In genomic region chr1:152090018-152090553, GRCm38 (mm10) we compare ENCODE assay signal across 8 mouse cellular contexts. TPM values are rescaled to one million over a fixed set of nuclear protein-coding genes. Genes with fewer than 3 reads are reported as not detected.
DNase-seq lines count a peak whose midpoint lies in the region; ATAC-seq and TF ChIP-seq lines count a peak whose summit lies in the region.

Gene 1700025G04Rik (minus strand): TSS chr1:152090125.

- intact Hi-C loops in gastrocnemius, adult 2 months (cut with DNase I) = loop anchor here (5.0 kb wide), 2 partner anchors 77 to 132 kb away; no protein-coding TSS in a partner anchor

- H3K27me3 ChIP-seq in hindbrain, embryonic 16.5 days (replicated peaks; ENCODE audit: control insufficient read depth, insufficient read depth, low read length) = no peaks in the 10 kb centered on the region

- no peaks in the 10 kb centered on the region for H3K9me3 ChIP-seq in hindbrain, embryonic 16.5 days (ENCODE audit: control insufficient read depth, low read length)

- H3K4me2 ChIP-seq in hindbrain, embryonic 16.5 days (ENCODE audit: low read length) = peak within 1 kb of the TSS; percentile 70

- H3K4me1 ChIP-seq in hindbrain, embryonic 16.5 days (ENCODE audit: control insufficient read depth, insufficient read depth, low read depth, low read length) = peaks cover 40% of the 10 kb centered on the region

- DNase-seq in WW6 (ENCODE audit: low read depth, low spot score) = peak; percentile 34
- DNase-seq in cerebellum, postnatal 25 days = peak; percentile 91 to 93
- DNase-seq in gastrocnemius, adult 2 months = peak; percentile 95
- peak; percentile 58 to 81 for DNase-seq in left cerebral cortex, adult 8-10 months (ENCODE audit: low spot score in 2 of 2)
- peak; percentile 88 for DNase-seq in right cerebral cortex, adult 18-20 months
- peak; percentile 76 to 80 for DNase-seq in urinary bladder, adult 18-20 months (ENCODE audit: low spot score in 2 of 2)

- H3K36me3 ChIP-seq in hindbrain, embryonic 16.5 days (ENCODE audit: control insufficient read depth, insufficient read depth, low read length) = no peaks in the 10 kb centered on the region
- no peaks in the 10 kb centered on the region for H3K36me3 ChIP-seq in macrophage (ENCODE audit: inconsistent target)

- H3K79me2 ChIP-seq in macrophage (ENCODE audit: inconsistent target) = peaks cover 9% of the 10 kb centered on the region

- H3K4me3 ChIP-seq in gastrocnemius, adult 2 months = peak within 1 kb of the TSS; percentile 98
- H3K4me3 ChIP-seq in hindbrain, embryonic 16.5 days (ENCODE audit: low read length) = peak within 1 kb of the TSS; percentile 87
- peak within 1 kb of the TSS; percentile 43 for H3K4me3 ChIP-seq in macrophage (ENCODE audit: inconsistent target)

- no peak for TF ChIP-seq CTCF in gastrocnemius, adult 2 months (IDR thresholded peaks at IDR 0.05)

- peak; percentile 90 for ATAC-seq in hindbrain, embryonic 16.5 days

- under 1% methylated on average over 45 of the region's 66 CpGs for WGBS in hindbrain, embryonic 16.5 days
- WGBS in macrophage (ENCODE audit: missing documents) = 2% methylated on average over 57 of the region's 66 CpGs

- peak within 1 kb of the TSS; percentile 95 for H3K9ac ChIP-seq in hindbrain, embryonic 16.5 days (ENCODE audit: low read depth, low read length)

- peak within 1 kb of the TSS; percentile 97 for H3K27ac ChIP-seq in gastrocnemius, adult 2 months
- peak within 1 kb of the TSS; percentile 96 for H3K27ac ChIP-seq in hindbrain, embryonic 16.5 days (ENCODE audit: low read depth, low read length)
- H3K27ac ChIP-seq in macrophage = 0 out of 2 replicates have a peak within 1 kb of the TSS, but pooled peaks have one; percentile 13

RNA-seq across cellular contexts. Expression of gene 1700025G04Rik, which starts in this region (rescaled TPM):
- total RNA-seq in gastrocnemius, adult 2 months (2021) = 10 to 100 TPM; 66.2 to 72.2 TPM
- 24.9 TPM in 2 replicates for polyA plus RNA-seq in hindbrain, embryonic 16.5 days (2015; fragmentation: Nextera tagmentation; extraction: Ambion mirVana)
- total RNA-seq in left cerebral cortex, adult 8-10 months (2022) = 10 to 100 TPM; 57.0 to 69.1 (median 63.1) TPM
- total RNA-seq in macrophage (2018; cell fraction: chromatin; rRNA removed) = 1 to 10 TPM in 21 of 26 experiments, under 1 TPM in 5; 0.25 to 3.9 (median 2.0) TPM
- total RNA-seq in macrophage (2018; cell fraction: cytosol; rRNA removed) = 1 to 10 TPM; 1.2 to 4.4 (median 2.4) TPM
- total RNA-seq in macrophage (2018; cell fraction: nucleus; rRNA removed) = 1 to 10 TPM in 20 of 26 experiments, under 1 TPM in 6; 0.52 to 5.3 (median 1.9) TPM
- 4.0 to 8.5 TPM (median 4.1 TPM) in 3 replicates for polyA plus RNA-seq in macrophage (2018)

Comparison
In these comparisons a context has a peak if more than half of its experiments do, and no peak if none do; other contexts are left out.
1. Peak in every context shown above with its lines: DNase-seq, ATAC-seq, H3K4me3 ChIP-seq and H3K27ac ChIP-seq.
2. DNase-seq: peak in every context shown above with its lines; median percentile 95 in gastrocnemius, adult 2 months; 92 in cerebellum, postnatal 25 days; 88 in right cerebral cortex, adult 18-20 months; 78 in urinary bladder, adult 18-20 months; 70 in left cerebral cortex, adult 8-10 months; 34 in WW6.
3. H3K27ac ChIP-seq: peak in every context shown above with its lines; median percentile 97 in gastrocnemius, adult 2 months; 96 in hindbrain, embryonic 16.5 days; 13 in macrophage.
4. H3K4me3 ChIP-seq: peak in every context shown above with its lines; median percentile 98 in gastrocnemius, adult 2 months; 87 in hindbrain, embryonic 16.5 days; 43 in macrophage.